Mouse (Mus musculus): ENCODE results near the gene Sell.

Gene Sell

GRCm38 (mm10) chr1:164074606-164075140 lies 12.9 kb downstream of the Sell start:
- DNase-seq (ENCODE audit: low read depth, low spot score) = no peak

- no peak for DNase-seq (ENCODE audit: low read depth, low spot score)
Observed at GRCm38 (mm10) chr1:164075416-164075815, 13.6 kb downstream of the Sell start.

DNA sequence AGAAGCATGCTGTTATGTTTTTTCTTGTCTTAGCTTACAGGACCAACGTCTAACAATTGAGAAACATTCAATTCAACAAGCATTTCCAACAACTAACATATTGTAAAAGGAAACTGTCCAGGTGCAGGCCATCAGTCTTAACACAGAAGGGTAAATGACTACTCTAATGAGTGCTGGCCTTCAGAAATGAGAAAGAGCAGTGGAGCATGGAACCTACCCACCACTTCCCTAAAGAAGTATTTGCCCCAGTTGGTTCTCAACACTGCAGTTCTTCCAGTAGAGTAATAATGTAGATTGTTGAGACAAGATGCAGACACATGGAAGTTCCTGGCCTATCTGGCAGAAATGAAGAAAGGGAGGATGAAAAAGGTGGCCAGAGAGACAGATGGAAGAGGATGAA lies 14.7 kb downstream of the Sell start:
- DNase-seq (ENCODE audit: low read depth, low spot score) = no peak

DNA sequence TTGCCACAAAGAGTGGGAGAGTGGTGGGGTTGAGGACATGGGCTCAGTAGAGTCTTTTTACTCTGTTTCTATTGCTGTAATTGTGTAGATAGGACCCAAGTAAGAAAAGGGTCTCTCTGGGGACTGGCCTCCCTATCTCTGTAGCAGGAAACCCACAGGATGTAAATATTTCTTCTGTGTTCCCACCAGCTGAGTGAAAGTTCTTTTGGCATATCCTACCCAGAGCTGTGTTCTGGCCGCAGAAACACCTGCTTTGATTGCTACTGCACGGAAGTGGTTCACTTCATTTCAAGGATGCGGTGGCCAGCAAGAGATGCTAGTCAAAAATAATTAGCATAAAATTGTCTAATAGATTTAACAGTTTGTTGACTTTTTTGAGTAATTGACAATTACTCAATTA lies 15.2 kb downstream of the Sell start:
- no peak for DNase-seq (ENCODE audit: low read depth, low spot score)

DNA sequence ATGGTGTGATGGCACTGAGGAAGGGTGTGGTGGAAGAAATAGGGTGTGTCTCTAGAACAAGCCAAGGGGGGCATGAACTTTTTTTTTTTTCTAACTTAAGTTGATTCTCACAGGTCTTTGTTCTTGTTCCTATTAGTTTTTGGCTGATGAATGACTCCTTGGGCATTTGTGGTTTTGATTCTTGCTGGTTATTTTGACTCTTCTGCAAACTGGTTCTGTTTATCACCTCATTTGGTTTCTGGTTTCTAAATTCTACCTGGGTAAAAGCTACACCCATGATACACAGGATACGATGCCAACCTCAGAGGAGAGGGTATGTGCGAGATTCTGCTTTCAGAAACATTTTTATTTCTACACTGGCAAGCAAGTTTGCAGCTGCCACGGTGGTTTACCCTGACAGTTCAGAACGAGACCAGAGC lies 16.6 kb downstream of the Sell start:
- no peak for DNase-seq (ENCODE audit: low read depth, low spot score)

GRCm38 (mm10) chr1:164079091-164079490 lies 17.3 kb downstream of the Sell start:
- no peak for DNase-seq (ENCODE audit: low read depth, low spot score)

GRCm38 (mm10) chr1:164083046-164083445 lies 21.3 kb downstream of the Sell start:
- no peak for DNase-seq (ENCODE audit: low read depth, low spot score)

DNA sequence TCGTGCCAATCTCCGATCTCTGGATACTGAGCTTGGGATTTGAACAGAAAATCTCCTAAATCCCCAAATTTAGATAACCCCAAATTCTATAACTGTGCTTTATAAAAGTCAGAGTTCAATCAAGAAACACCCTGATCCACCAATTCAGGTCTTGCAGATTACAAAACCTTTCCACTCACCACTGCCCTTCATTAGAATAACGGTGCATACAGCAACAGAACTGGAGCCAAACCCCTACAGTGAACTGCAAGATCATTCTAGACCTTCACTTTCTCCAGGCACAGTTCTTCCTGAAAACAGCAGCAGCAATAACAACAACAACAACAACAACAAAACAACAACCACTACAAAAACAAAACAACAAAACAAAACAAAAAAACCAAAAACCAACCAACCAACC lies 25.0 kb downstream of the Sell start:
- DNase-seq (ENCODE audit: low read depth, low spot score) = no peak

DNA sequence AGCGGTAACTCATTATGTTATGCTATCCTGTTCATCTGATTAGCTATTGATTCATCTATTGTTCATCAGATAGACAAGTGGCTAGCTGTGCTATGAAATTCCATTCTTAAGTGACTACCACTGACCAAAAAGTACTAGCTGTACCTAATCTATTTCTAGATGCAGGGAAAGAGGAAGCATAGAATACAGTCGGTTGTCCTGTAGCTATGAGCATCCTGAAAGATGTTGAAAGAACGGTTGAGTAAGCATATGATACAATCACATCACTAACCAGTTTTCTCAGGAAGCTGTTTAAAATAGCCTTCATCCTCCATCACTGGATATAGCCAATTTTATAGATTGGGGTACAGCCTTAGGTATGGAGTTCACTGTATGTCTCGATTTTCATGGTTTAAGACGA lies 26.1 kb downstream of the Sell start:
- no peak for DNase-seq (ENCODE audit: low read depth, low spot score)

DNA sequence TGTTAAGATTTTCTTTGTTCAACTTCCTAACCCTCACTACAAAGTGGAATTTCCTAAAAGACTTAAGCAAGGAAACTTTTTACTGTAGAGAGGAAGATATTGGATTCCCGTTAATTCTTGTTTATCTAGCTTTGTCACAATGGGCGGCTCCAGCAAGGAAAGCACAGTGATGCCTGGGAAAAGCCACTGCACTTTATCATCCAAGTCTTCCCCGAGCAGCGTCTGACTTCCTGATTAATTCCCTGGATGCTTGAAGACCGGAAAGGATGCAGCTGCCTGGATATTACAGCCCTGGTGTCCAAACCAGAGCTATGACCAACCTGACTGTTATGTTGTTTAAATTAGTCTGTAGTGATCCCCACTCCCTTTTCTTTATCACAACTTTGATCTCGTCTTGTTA lies 35.0 kb downstream of the Sell start:
- DNase-seq (ENCODE audit: low read depth, low spot score) = no peak

GRCm38 (mm10) chr1:164097911-164098310 lies 36.1 kb downstream of the Sell start:
- DNase-seq (ENCODE audit: low read depth, low spot score) = no peak

- no peak for DNase-seq (ENCODE audit: low read depth, low spot score)
Observed at GRCm38 (mm10) chr1:164098372-164098771, 36.6 kb downstream of the Sell start.

DNA sequence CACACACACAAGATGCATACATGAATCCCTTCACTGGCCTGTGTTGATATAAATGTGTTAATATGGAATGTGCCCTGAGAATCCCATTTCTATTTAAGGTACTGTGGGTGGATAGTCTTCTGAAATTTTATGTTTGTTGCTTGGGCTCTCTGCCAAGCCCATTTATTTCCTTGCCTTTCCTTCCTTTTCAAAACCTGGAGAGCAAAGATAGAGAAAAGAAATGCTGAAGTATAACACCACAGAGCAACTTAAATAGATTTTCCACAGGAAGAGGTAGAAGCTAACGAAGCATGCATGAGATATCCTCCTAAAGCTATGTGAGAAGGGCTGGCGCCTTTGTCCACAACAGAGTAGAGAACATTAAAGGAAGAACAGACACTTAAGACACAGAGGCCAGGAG lies 48.0 kb downstream of the Sell start:
- DNase-seq (ENCODE audit: low read depth, low spot score) = no peak

GRCm38 (mm10) chr1:164110591-164111329 lies 49.0 kb downstream of the Sell start:
- peak; percentile 7 for DNase-seq (ENCODE audit: low read depth, low spot score)

DNA sequence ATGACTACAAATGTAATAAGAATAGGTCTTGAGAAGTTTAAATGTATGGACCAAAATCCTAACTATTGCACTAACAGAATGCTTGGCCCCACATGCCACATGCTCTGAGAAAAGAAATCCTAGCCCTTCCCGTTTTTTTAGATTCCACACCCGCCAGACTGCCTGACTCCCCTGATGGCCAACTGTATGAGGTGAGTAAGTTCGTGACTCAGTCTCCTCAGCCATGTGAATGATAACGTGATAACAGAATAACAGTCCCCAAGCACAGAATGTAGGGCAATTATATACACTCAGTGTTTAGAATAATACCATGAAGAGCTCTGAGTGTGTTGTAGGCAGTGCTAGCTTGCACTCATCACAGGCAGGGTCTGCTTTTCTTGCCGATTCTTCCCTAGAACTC lies 52.5 kb downstream of the Sell start:
- no peak for DNase-seq (ENCODE audit: low read depth, low spot score)

- no peak for DNase-seq (ENCODE audit: low read depth, low spot score)
Observed at GRCm38 (mm10) chr1:164114947-164115493, 53.2 kb downstream of the Sell start, which contains the start of gene Selp. Selp (plus strand) TSS chr1:164115264.

GRCm38 (mm10) chr1:164115647-164116046 lies 53.9 kb downstream of the Sell start:
- DNase-seq (ENCODE audit: low read depth, low spot score) = no peak

- no peak for DNase-seq (ENCODE audit: low read depth, low spot score)
Observed at GRCm38 (mm10) chr1:164117869-164118268, 56.1 kb downstream of the Sell start.

DNA sequence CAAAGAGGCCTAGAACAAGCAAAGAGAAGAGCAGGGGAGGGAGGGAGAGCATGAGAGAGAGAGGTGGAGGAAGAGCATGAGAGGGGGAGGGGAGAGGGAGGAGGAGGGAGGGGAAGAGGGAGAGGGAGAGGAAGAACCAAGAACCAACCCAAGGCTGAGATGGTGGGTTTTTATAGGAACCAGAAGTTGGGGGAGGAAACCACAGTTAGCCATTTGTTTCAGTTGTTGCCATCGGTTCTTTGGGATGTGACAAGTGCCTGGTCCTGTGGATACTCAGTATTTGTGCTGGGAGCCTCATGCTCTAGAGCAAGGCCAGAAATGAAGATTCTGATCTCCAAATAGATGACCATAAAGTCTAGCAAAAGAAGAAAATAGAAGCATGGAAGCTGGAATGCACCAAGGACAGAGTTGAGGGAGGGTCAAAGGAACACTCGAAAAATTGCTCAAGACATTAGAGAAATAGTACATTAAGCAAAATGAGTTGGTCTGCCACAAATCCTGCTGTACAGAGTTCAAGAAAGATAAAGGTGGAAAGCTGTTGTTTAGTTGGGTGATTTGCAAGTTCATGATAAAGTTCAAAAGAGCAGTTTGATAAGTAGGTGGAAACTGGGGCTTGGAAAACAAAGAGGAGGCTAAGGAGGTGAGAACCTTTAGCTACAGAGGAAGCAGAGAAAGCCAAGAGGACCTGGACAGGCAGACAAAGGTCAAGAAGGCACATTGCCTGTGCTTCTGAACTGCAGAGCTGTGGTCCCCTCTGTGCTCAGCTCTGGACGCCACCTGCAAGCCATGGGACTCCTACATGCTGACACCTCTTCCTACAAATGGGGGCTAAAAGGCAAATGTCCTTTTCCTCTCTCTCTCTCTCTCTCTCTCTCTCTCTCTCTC lies 58.4 kb downstream of the Sell start:
- DNase-seq (ENCODE audit: low read depth, low spot score) = no peak

- DNase-seq (ENCODE audit: low read depth, low spot score) = no peak
Observed at GRCm38 (mm10) chr1:164120777-164121158, 59.0 kb downstream of the Sell start.

DNA sequence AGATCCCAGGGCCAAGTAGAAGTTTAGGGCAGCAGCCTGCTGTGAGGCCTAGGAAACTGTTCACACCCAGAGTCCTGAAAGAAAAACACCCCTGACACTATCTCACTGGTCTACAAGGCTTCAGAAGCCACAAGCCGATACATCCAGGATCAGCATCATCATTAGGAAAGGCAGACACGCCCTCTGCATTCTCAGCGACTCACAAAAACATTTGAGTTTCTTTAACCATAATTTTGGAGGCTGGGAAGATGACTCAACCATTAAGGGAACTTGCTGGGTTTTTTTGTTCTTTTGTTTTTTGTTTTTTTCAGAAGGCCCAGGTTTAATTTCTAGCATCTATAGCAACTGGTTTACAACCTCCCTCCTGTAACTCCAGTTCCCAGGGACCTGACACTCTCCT lies 62.1 kb downstream of the Sell start:
- no peak for DNase-seq (ENCODE audit: low read depth, low spot score)

DNA sequence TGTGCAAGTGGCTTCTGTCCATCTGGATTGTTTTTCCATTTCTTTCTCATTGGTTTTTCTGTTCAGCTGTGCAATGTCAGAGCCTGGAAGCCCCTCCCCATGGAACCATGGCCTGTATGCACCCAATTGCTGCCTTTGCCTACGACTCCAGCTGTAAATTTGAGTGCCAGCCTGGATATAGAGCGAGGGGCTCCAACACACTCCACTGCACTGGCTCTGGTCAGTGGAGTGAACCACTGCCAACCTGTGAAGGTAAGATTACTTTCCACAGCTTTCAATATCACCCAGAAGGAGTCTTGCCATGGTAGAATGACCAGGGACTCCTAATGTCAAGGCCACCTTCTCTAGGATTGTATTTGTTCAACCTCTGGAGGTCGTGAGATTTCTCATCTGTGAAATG lies 68.2 kb downstream of the Sell start:
- no peak for DNase-seq (ENCODE audit: low read depth, low spot score)

All from WW6 (cell line).